Mouse (Mus musculus): ENCODE data around the gene Cbln3. TPM values are rescaled to one million over a fixed set of nuclear protein-coding genes. Genes with fewer than 3 reads are reported as not detected.
A peak's percentile ranks its signal among the peaks of the same experiment; 100 is the strongest.

The Cbln3 gene
- polyA plus RNA-seq, 1 experiment from 2014 or later: 0.33 TPM

GRCm38 (mm10) chr14:55877469-55878315 is 6.5 kb downstream of the Cbln3 start:
- Histone ChIP-seq H3K4me3 (0 out of 2 replicates have a peak overlapping the region, but pooled peaks have one; percentile 16), H3K9me3 (no peaks in the 10 kb centered on the region), H3K27me3 (ENCODE audit: insufficient read depth, poor library complexity, severe bottlenecking) (0 out of 2 replicates have a peak, but pooled peaks cover 3% of the 10 kb centered on the region), H3K27ac (peak overlapping the region; percentile 54; the same call in 1 of the 2 replicates), H3K36me3 (peaks cover 7% of the 10 kb centered on the region), H3K4me1 (replicated peaks) (peaks cover 31% of the 10 kb centered on the region)
- DNase-seq (ENCODE audit: low spot score): no peak
- WGBS: 34% methylated on average over 14 of the region's 14 CpGs

GRCm38 (mm10) chr14:55873714-55874683 is 10.2 kb downstream of the Cbln3 start:
- Histone ChIP-seq H3K4me3 (peak overlapping the region; percentile 41), H3K27ac (peak overlapping the region; percentile 74)
- 15% methylated on average over 30 of the region's 30 CpGs for WGBS

GRCm38 (mm10) chr14:55873242-55873713 is 10.9 kb downstream of the Cbln3 start:
- WGBS: 85% methylated on average over 8 of the region's 8 CpGs
- Histone ChIP-seq H3K27me3 (ENCODE audit: insufficient read depth, poor library complexity, severe bottlenecking) (no peaks in the 10 kb centered on the region), H3K9me3 (no peaks in the 10 kb centered on the region), H3K4me1 (replicated peaks) (peaks cover 23% of the 10 kb centered on the region), H3K36me3 (peaks cover 51% of the 10 kb centered on the region), H3K27ac (peak overlapping the region; percentile 74), H3K4me3 (no peak overlapping the region)
- no peak for DNase-seq (ENCODE audit: low spot score)

More at GRCm38 (mm10) chr14:55873714-55874683, 10.2 kb downstream of the Cbln3 start:
- Histone ChIP-seq H3K9me3 (no peaks in the 10 kb centered on the region), H3K4me1 (replicated peaks) (peaks cover 24% of the 10 kb centered on the region), H3K36me3 (peaks cover 44% of the 10 kb centered on the region), H3K27me3 (ENCODE audit: insufficient read depth, poor library complexity, severe bottlenecking) (no peaks in the 10 kb centered on the region)
- DNase-seq (ENCODE audit: low spot score): peak; percentile 88

GRCm38 (mm10) chr14:55872551-55872950 is 11.6 kb downstream of the Cbln3 start:
- Histone ChIP-seq H3K9me3 (no peaks in the 10 kb centered on the region), H3K27ac (0 out of 2 replicates have a peak overlapping the region, but pooled peaks have one; percentile 16), H3K4me1 (replicated peaks) (peaks cover 22% of the 10 kb centered on the region), H3K27me3 (ENCODE audit: insufficient read depth, poor library complexity, severe bottlenecking) (no peaks in the 10 kb centered on the region), H3K36me3 (peaks cover 58% of the 10 kb centered on the region), H3K4me3 (no peak overlapping the region)
- no peak for DNase-seq (ENCODE audit: low spot score)
- 90% methylated on average over 17 of the region's 17 CpGs for WGBS

GRCm38 (mm10) chr14:55872039-55872438 is 12.2 kb downstream of the Cbln3 start:
- H3K27ac ChIP-seq: no peak overlapping the region
- DNase-seq (ENCODE audit: low spot score): no peak
- 94% methylated on average over 12 of the region's 12 CpGs for WGBS
- no peaks in the 10 kb centered on the region for H3K9me3 ChIP-seq
- peaks cover 20% of the 10 kb centered on the region for H3K4me1 ChIP-seq (replicated peaks)
- peaks cover 58% of the 10 kb centered on the region for H3K36me3 ChIP-seq
- H3K27me3 ChIP-seq (ENCODE audit: insufficient read depth, poor library complexity, severe bottlenecking): no peaks in the 10 kb centered on the region
- no peak overlapping the region for H3K4me3 ChIP-seq

- H3K4me1 ChIP-seq (replicated peaks): peaks cover 20% of the 10 kb centered on the region
- no peak overlapping the region for H3K27ac ChIP-seq
- H3K27me3 ChIP-seq (ENCODE audit: insufficient read depth, poor library complexity, severe bottlenecking): no peaks in the 10 kb centered on the region
- no peaks in the 10 kb centered on the region for H3K9me3 ChIP-seq
- DNase-seq (ENCODE audit: low spot score): no peak
- H3K4me3 ChIP-seq: no peak overlapping the region
- H3K36me3 ChIP-seq: peaks cover 83% of the 10 kb centered on the region
- 95% methylated on average over 6 of the region's 6 CpGs for WGBS
These were observed 14.7 kb downstream of the Cbln3 start for GRCm38 (mm10) chr14:55869538-55869937.

GRCm38 (mm10) chr14:55868230-55869026 is 15.8 kb downstream of the Cbln3 start:
- Histone ChIP-seq H3K27ac (no peak overlapping the region), H3K9me3 (no peaks in the 10 kb centered on the region), H3K27me3 (ENCODE audit: insufficient read depth, poor library complexity, severe bottlenecking) (no peaks in the 10 kb centered on the region), H3K4me1 (replicated peaks) (peaks cover 13% of the 10 kb centered on the region), H3K4me3 (no peak overlapping the region), H3K36me3 (peaks cover 94% of the 10 kb centered on the region)
- DNase-seq (ENCODE audit: low spot score): no peak
- 87% methylated on average over 14 of the region's 14 CpGs for WGBS

- H3K27me3 ChIP-seq (ENCODE audit: insufficient read depth, poor library complexity, severe bottlenecking): no peaks in the 10 kb centered on the region
- peaks cover 18% of the 10 kb centered on the region for H3K4me1 ChIP-seq (replicated peaks)
- no peak overlapping the region for H3K27ac ChIP-seq
- DNase-seq (ENCODE audit: low spot score): peak; percentile 71
- no peaks in the 10 kb centered on the region for H3K9me3 ChIP-seq
- WGBS: 42% methylated on average over 4 of the region's 4 CpGs
- peaks cover 93% of the 10 kb centered on the region for H3K36me3 ChIP-seq
- H3K4me3 ChIP-seq: no peak overlapping the region
These were observed 17.2 kb downstream of the Cbln3 start for GRCm38 (mm10) chr14:55866962-55867361.

GRCm38 (mm10) chr14:55863773-55864172 is 20.4 kb downstream of the Cbln3 start:
- Histone ChIP-seq H3K27ac (peak overlapping the region; percentile 23; the same call in 1 of the 2 replicates), H3K9me3 (no peaks in the 10 kb centered on the region), H3K4me3 (no peak overlapping the region), H3K4me1 (replicated peaks) (peaks cover 33% of the 10 kb centered on the region), H3K36me3 (peaks cover 71% of the 10 kb centered on the region), H3K27me3 (ENCODE audit: insufficient read depth, poor library complexity, severe bottlenecking) (no peaks in the 10 kb centered on the region)
- peak; percentile 72 for DNase-seq (ENCODE audit: low spot score)
- 37% methylated on average over 7 of the region's 7 CpGs for WGBS

- no peaks in the 10 kb centered on the region for H3K9me3 ChIP-seq
- peaks cover 30% of the 10 kb centered on the region for H3K4me1 ChIP-seq (replicated peaks)
- H3K4me3 ChIP-seq: no peak overlapping the region
- no peak overlapping the region for H3K27ac ChIP-seq
- H3K36me3 ChIP-seq: peaks cover 68% of the 10 kb centered on the region
- H3K27me3 ChIP-seq (ENCODE audit: insufficient read depth, poor library complexity, severe bottlenecking): no peaks in the 10 kb centered on the region
- 93% methylated on average over 10 of the region's 10 CpGs for WGBS
- no peak for DNase-seq (ENCODE audit: low spot score)
These were observed 21.2 kb downstream of the Cbln3 start for GRCm38 (mm10) chr14:55862970-55863369.

- DNase-seq (ENCODE audit: low spot score): no peak
- no peaks in the 10 kb centered on the region for H3K9me3 ChIP-seq
- H3K4me1 ChIP-seq (replicated peaks): peaks cover 36% of the 10 kb centered on the region
- peaks cover 71% of the 10 kb centered on the region for H3K36me3 ChIP-seq
- no peak overlapping the region for H3K27ac ChIP-seq
- 85% methylated on average over 6 of the region's 6 CpGs for WGBS
- no peak overlapping the region for H3K4me3 ChIP-seq
- H3K27me3 ChIP-seq (ENCODE audit: insufficient read depth, poor library complexity, severe bottlenecking): no peaks in the 10 kb centered on the region
These were observed 22.0 kb downstream of the Cbln3 start for GRCm38 (mm10) chr14:55862186-55862585.

- Histone ChIP-seq H3K4me1 (replicated peaks) (peaks cover 71% of the 10 kb centered on the region), H3K36me3 (peaks cover 33% of the 10 kb centered on the region), H3K27ac (no peak overlapping the region), H3K27me3 (ENCODE audit: insufficient read depth, poor library complexity, severe bottlenecking) (no peaks in the 10 kb centered on the region), H3K9me3 (no peaks in the 10 kb centered on the region), H3K4me3 (0 out of 2 replicates have a peak overlapping the region, but pooled peaks have one; percentile 11)
- DNase-seq (ENCODE audit: low spot score): no peak
- 73% methylated on average over 4 of the region's 4 CpGs for WGBS
These were observed 26.6 kb downstream of the Cbln3 start for GRCm38 (mm10) chr14:55857588-55857987.

Measured in hindbrain, embryonic 10.5 days (tissue).